Mouse (Mus musculus) heart, postnatal 0 days (tissue): ENCODE measurements at regions not wholly inside any gene's neighbourhood (a gene's known extent, or its start where the extent isn't known, plus 50 kb on each side); places are given as distances from the start of the nearest gene placed in this dataset.

Source experiments
- ATAC-seq: fragments of 200-750 bp; cut with Nextera tagmentation; 2 replicates; pipeline ENCODE4 v1.8.0; 2017; ENCODE audit warnings: low read depth, moderate number of reproducible peaks, moderate library complexity; ENCODE audit not compliant: insufficient read depth
- DNase-seq: peaks from one replicate; pipeline ENCODE4 v3.0.0-alpha.2; 2016; ENCODE audit warnings: low spot score
- H3K27ac ChIP-seq: fragments of 300-500 bp; sonication (generic); 2 replicates; pipeline ENCODE4 v1.5.1; 2014; ENCODE audit warnings: low read depth, mild to moderate bottlenecking
- H3K27me3 ChIP-seq: fragments of 300-500 bp; sonication (generic); 2 replicates; pipeline ENCODE4 v1.6.1; 2014; ENCODE audit warnings: low read length, mixed read lengths; ENCODE audit not compliant: control insufficient read depth, insufficient read depth
- H3K36me3 ChIP-seq: fragments of 300-500 bp; sonication (generic); replicated peaks from 2 replicates; pipeline ENCODE4 v1.6.1; 2014; ENCODE audit warnings: low read length, mixed read lengths; ENCODE audit not compliant: control insufficient read depth, insufficient read depth
- H3K4me1 ChIP-seq: fragments of 300-500 bp; sonication (generic); 2 replicates; pipeline ENCODE4 v1.6.1; 2014; ENCODE audit warnings: antibody characterized with exemption; ENCODE audit not compliant: control insufficient read depth, insufficient read depth
- H3K4me2 ChIP-seq: fragments of 300-500 bp; sonication (generic); 2 replicates; pipeline ENCODE4 v1.6.1; 2014; ENCODE audit warnings: low read depth, mild to moderate bottlenecking, low read length, moderate library complexity
- H3K4me3 ChIP-seq: fragments of 300-500 bp; sonication (generic); 2 replicates; pipeline ENCODE4 v1.5.1; 2014; ENCODE audit warnings: low read depth, low read length
- H3K9ac ChIP-seq: fragments of 300-500 bp; sonication (generic); replicated peaks from 2 replicates; pipeline ENCODE4 v1.6.1; 2014; ENCODE audit warnings: low read depth, low read length, mixed read lengths
- H3K9me3 ChIP-seq: fragments of 300-500 bp; sonication (generic); replicated peaks from 2 replicates; pipeline ENCODE4 v1.6.1; 2016; ENCODE audit warnings: low read length; ENCODE audit not compliant: control insufficient read depth
- CTCF ChIP-seq: IDR thresholded peaks from 2 replicates; pipeline ENCODE4 v1.5.1; 2016; ENCODE audit warnings: antibody characterized with exemption, control low read depth, low read depth
- EP300 ChIP-seq: IDR thresholded peaks from 2 replicates; pipeline ENCODE4 v1.6.1; 2016; ENCODE audit warnings: antibody characterized with exemption, low read depth
- whole genome bisulfite sequencing: fragments of 180-500 bp; shearing (Covaris S2); extraction: QIAGEN DNeasy Blood & Tissue Kit; methylation state at CpG from one replicate; pipeline ENCODE4 v1.1.7; 2014; 5-methylcytosine and 5-hydroxymethylcytosine counted together

DNA sequence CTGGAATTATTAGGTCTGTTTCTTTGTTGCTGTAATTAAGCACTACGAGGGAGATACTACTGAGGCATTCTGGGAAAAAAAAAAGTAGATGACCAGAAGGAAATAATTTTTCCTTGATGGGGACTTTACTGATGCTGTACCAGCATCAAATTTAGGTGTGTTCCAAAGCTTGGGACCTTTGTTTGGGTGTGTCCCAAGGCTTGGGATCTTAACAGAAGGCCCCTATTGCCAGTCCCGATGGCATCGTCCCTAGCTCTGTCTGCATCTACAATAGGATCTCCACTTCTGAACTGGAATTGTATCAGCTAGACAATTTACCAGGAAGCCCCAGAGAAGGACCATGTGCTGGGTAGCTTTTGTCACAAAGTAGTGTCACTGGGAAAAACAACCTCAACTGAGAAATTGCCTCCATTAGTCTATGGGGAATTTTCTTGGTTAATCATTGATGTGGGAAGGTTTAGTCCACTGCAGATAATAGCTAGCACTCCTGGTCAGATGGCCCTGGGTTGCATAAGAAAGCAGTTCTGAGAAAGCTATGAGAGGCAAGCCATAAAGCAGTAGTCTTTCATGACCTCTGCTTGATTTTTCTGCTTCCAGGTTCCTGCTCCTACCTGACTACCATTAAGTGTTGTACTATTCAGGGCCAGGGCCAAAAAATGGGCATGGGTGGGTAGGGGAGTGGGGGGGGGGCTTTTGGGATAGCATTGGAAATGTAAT, 392.7 kb downstream of the Igsf11 start:
- H3K27me3 ChIP-seq: no peaks in the 10 kb centered on the region

DNA sequence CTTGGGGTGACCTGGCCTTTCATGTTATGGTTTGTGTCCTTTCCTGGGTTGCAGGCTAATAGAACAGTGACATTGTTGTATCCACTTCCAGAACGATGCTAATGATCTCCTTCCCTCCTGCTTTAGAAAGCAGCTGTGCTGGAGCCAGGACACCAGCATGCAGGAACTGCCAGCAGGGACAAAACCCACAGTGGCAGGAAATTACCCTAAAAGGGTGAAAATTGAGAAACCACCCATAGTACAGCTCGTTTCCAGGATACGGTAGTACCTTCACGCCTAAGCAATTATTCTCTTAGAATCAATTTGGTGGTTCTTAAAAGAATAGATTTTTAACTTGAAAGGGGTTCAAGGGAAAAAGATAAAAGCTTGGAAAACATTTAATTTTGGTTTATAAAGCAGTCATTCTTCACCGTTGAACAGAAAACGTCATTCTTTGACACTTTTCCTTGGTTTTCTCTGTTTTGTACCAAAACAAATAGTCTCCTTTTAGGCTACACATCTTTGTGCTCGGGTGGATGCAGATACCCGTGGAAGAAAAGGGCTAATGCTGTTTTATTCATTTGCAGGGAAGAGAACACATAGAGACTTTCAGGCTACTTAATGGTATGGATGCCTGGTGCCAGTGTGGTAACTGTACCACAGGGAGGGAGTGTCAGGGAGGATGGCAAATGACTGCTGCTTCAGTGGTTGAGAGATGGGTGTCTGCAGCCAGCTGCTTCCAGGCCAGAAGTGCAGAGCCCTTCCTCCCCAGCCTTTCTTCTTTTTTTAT, 394.5 kb downstream of the Igsf11 start:
- no peaks in the 10 kb centered on the region for H3K9me3 ChIP-seq
- ATAC-seq (no peak), DNase-seq (no peak)
- H3K9ac ChIP-seq: no peak overlapping the region
- WGBS: 65% methylated on average over 8 of the region's 8 CpGs
- no peaks in the 10 kb centered on the region for H3K36me3 ChIP-seq
- H3K4me1 ChIP-seq: no peaks in the 10 kb centered on the region
- TF ChIP-seq EP300 (no peak), CTCF (no peak)
- H3K27ac ChIP-seq: no peak overlapping the region
- H3K27me3 ChIP-seq: no peaks in the 10 kb centered on the region
- no peak overlapping the region for H3K4me2 ChIP-seq
- H3K4me3 ChIP-seq: no peak overlapping the region

More for the DNA sequence above, 392.7 kb downstream of the Igsf11 start:
- Histone ChIP-seq H3K27ac (no peak overlapping the region), H3K9ac (no peak overlapping the region), H3K36me3 (no peaks in the 10 kb centered on the region), H3K9me3 (no peaks in the 10 kb centered on the region), H3K4me3 (no peak overlapping the region), H3K4me2 (no peak overlapping the region), H3K4me1 (no peaks in the 10 kb centered on the region)
- TF ChIP-seq EP300 (no peak), CTCF (no peak)
- 86% methylated on average over 3 of the region's 3 CpGs for WGBS
- DNase-seq (no peak), ATAC-seq (no peak)

GRCm38 (mm10) chr16:39298856-39299255, 406.4 kb downstream of the Igsf11 start:
- H3K36me3 ChIP-seq: no peaks in the 10 kb centered on the region
- H3K9me3 ChIP-seq: no peaks in the 10 kb centered on the region
- 81% methylated on average over 3 of the region's 3 CpGs for WGBS
- H3K9ac ChIP-seq: no peak overlapping the region
- H3K4me3 ChIP-seq: no peak overlapping the region
- no peaks in the 10 kb centered on the region for H3K27me3 ChIP-seq
- no peak for ATAC-seq
- H3K27ac ChIP-seq: no peak overlapping the region
- TF ChIP-seq CTCF: no peak
- TF ChIP-seq EP300: no peak
- H3K4me1 ChIP-seq: no peaks in the 10 kb centered on the region
- no peak overlapping the region for H3K4me2 ChIP-seq
- no peak for DNase-seq

GRCm38 (mm10) chr16:39302902-39303361, 410.5 kb downstream of the Igsf11 start:
- ATAC-seq (no peak), DNase-seq (no peak)
- Histone ChIP-seq H3K4me1 (no peaks in the 10 kb centered on the region), H3K4me3 (no peak overlapping the region), H3K4me2 (no peak overlapping the region), H3K9ac (no peak overlapping the region), H3K27me3 (no peaks in the 10 kb centered on the region), H3K27ac (no peak overlapping the region), H3K9me3 (no peaks in the 10 kb centered on the region), H3K36me3 (no peaks in the 10 kb centered on the region)
- 24% methylated on average over 1 of the region's 1 CpGs for WGBS
- TF ChIP-seq CTCF (no peak), EP300 (no peak)

DNA sequence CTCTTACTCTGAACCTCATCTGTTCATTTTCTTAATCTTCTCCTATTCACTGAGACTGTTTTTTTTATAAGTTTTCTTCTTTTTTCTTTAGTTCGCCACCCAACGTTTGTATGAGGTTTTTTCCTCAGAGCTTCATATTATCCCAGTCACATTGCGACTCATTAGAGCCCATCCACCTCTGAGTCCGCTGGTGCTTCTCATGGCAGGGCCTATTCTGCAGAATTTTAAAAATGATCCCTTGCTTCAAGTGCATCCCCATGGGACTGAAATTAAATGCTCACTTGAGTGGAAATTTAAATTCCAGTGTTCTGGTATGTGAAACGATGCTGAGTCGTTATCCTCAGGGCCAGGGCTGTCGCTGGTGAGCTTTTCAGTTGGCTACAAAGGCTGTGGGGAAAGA, 410.9 kb downstream of the Igsf11 start:
- Histone ChIP-seq H3K9ac (no peak overlapping the region), H3K4me2 (no peak overlapping the region), H3K4me3 (no peak overlapping the region), H3K4me1 (no peaks in the 10 kb centered on the region), H3K27me3 (no peaks in the 10 kb centered on the region), H3K36me3 (no peaks in the 10 kb centered on the region), H3K27ac (no peak overlapping the region), H3K9me3 (no peaks in the 10 kb centered on the region)
- DNase-seq: no peak
- no peak for ATAC-seq
- TF ChIP-seq EP300: no peak
- TF ChIP-seq CTCF: no peak
- WGBS: 56% methylated on average over 7 of the region's 7 CpGs
